ENCODE assay signal across 8 mouse cellular contexts in genomic region chr11:22628979-22629378, GRCm38 (mm10).
DNase-seq lines count a peak whose midpoint lies in the region; ATAC-seq and TF ChIP-seq lines count a peak whose summit lies in the region.

No protein-coding gene starts in this region.

- 82% methylated on average over 5 of the region's 5 CpGs for WGBS in spleen, adult 2 months
- WGBS in heart, embryonic 15.5 days: 62% methylated on average over 5 of the region's 5 CpGs
- WGBS in limb, embryonic 12.5 days: 70% methylated on average over 5 of the region's 5 CpGs
- WGBS in stomach, postnatal 0 days: 41% methylated on average over 5 of the region's 5 CpGs

- no peak for DNase-seq in spleen, adult 2 months (ENCODE audit: low read depth in 1 of 2, low spot score in 2 of 2)
- DNase-seq in spleen, adult 18-20 months: no peak
- no peak for DNase-seq in stomach, postnatal 0 days (ENCODE audit: low spot score)
- DNase-seq in frontal cortex, postnatal 10 days (ENCODE audit: low spot score in 2 of 2): no peak
- DNase-seq in ovary, postnatal 14 days (ENCODE audit: low spot score): no peak

- H3K4me3 ChIP-seq in spleen, adult 2 months (ENCODE audit: extremely low read depth, insufficient read depth, insufficient read length): no peak overlapping the region
- H3K4me3 ChIP-seq in heart, embryonic 15.5 days: no peak overlapping the region
- H3K4me3 ChIP-seq in limb, embryonic 12.5 days (replicated peaks): no peak overlapping the region
- no peak overlapping the region for H3K4me3 ChIP-seq in stomach, postnatal 0 days (ENCODE audit: low read depth, low read length)

- H3K9me3 ChIP-seq in heart, embryonic 15.5 days (replicated peaks): no peaks in the 10 kb centered on the region
- no peaks in the 10 kb centered on the region for H3K9me3 ChIP-seq in limb, embryonic 12.5 days
- no peaks in the 10 kb centered on the region for H3K9me3 ChIP-seq in stomach, postnatal 0 days (ENCODE audit: control insufficient read depth, low read length)

- no peak for ATAC-seq in heart, embryonic 15.5 days (replicated peaks; ENCODE audit: insufficient number of reproducible peaks, insufficient read depth, low FRiP score, low read depth)
- ATAC-seq in limb, embryonic 12.5 days (ENCODE audit: insufficient number of reproducible peaks, insufficient read depth, low FRiP score, low TSS enrichment, low read depth): no peak
- ATAC-seq in stomach, postnatal 0 days (ENCODE audit: low FRiP score, low TSS enrichment): peak; percentile 59; the same call in 1 of the 2 replicates
- ATAC-seq in monocyte, adult 5-6 weeks (replicated peaks; ENCODE audit: insufficient number of reproducible peaks, low FRiP score, low TSS enrichment, poor library complexity, severe bottlenecking): no peak

- H3K36me3 ChIP-seq in spleen, adult 2 months (ENCODE audit: control insufficient read depth, insufficient read depth, low read length): no peaks in the 10 kb centered on the region
- H3K36me3 ChIP-seq in heart, embryonic 15.5 days: no peaks in the 10 kb centered on the region
- no peaks in the 10 kb centered on the region for H3K36me3 ChIP-seq in limb, embryonic 12.5 days
- H3K36me3 ChIP-seq in stomach, postnatal 0 days (ENCODE audit: control insufficient read depth, insufficient read depth, low read length): no peaks in the 10 kb centered on the region

- TF ChIP-seq EP300 in stomach, postnatal 0 days (optimal IDR thresholded peaks at IDR 0.05): no peak

- no peaks in the 10 kb centered on the region for H3K27me3 ChIP-seq in spleen, adult 2 months (ENCODE audit: control insufficient read depth, insufficient read depth, low read length)
- H3K27me3 ChIP-seq in heart, embryonic 15.5 days: no peaks in the 10 kb centered on the region
- H3K27me3 ChIP-seq in limb, embryonic 12.5 days: no peaks in the 10 kb centered on the region
- H3K27me3 ChIP-seq in stomach, postnatal 0 days (ENCODE audit: control insufficient read depth, insufficient read depth, low read length): no peaks in the 10 kb centered on the region

- H3K9ac ChIP-seq in heart, embryonic 15.5 days: no peak overlapping the region
- H3K9ac ChIP-seq in limb, embryonic 12.5 days (replicated peaks): peak overlapping the region; percentile 50; the same call in 1 of the 2 replicates
- no peak overlapping the region for H3K9ac ChIP-seq in stomach, postnatal 0 days (ENCODE audit: low read length)

- peak overlapping the region; percentile 58; the same call in 1 of the 2 replicates for H3K4me2 ChIP-seq in heart, embryonic 15.5 days
- H3K4me2 ChIP-seq in limb, embryonic 12.5 days: peak overlapping the region; percentile 49
- peak overlapping the region; percentile 54; the same call in 1 of the 2 replicates for H3K4me2 ChIP-seq in stomach, postnatal 0 days (replicated peaks; ENCODE audit: low read depth)

- no peak for TF ChIP-seq POLR2A in spleen, adult 2 months (IDR thresholded peaks at IDR 0.05; ENCODE audit: low read depth, low read length)

- H3K27ac ChIP-seq in spleen, adult 2 months (ENCODE audit: insufficient read depth, low read length): peak overlapping the region; percentile 39; the same call in 1 of the 2 replicates
- H3K27ac ChIP-seq in heart, embryonic 15.5 days: peak overlapping the region; percentile 78
- 0 out of 2 replicates have a peak overlapping the region, but pooled peaks have one; percentile 66 for H3K27ac ChIP-seq in limb, embryonic 12.5 days
- peak overlapping the region; percentile 94 for H3K27ac ChIP-seq in stomach, postnatal 0 days (replicated peaks)

- TF ChIP-seq CTCF in spleen, adult 2 months (IDR thresholded peaks at IDR 0.05; ENCODE audit: extremely low read depth, insufficient read depth, insufficient read length, insufficient replicate concordance): no peak
- TF ChIP-seq CTCF in stomach, postnatal 0 days (IDR thresholded peaks at IDR 0.05; ENCODE audit: low read depth): no peak

- no peaks in the 10 kb centered on the region; the same call in 1 of the 2 replicates for H3K4me1 ChIP-seq in spleen, adult 2 months (ENCODE audit: control insufficient read depth, insufficient read depth, insufficient read length)
- peaks cover 25% of the 10 kb centered on the region for H3K4me1 ChIP-seq in heart, embryonic 15.5 days (replicated peaks)
- H3K4me1 ChIP-seq in limb, embryonic 12.5 days (replicated peaks): peaks cover 9% of the 10 kb centered on the region
- H3K4me1 ChIP-seq in stomach, postnatal 0 days (replicated peaks; ENCODE audit: control insufficient read depth, insufficient read depth): peaks cover 7% of the 10 kb centered on the region

Comparison
In these comparisons a context has a peak if more than half of its experiments do, and no peak if none do; other contexts are left out.
1. H3K27ac ChIP-seq: peak in every context shown above with its lines; median percentile 94 in stomach, postnatal 0 days; 78 in heart, embryonic 15.5 days; 66 in limb, embryonic 12.5 days; 39 in spleen, adult 2 months.